Mouse (Mus musculus) heart, embryonic 11.5 days (tissue): ENCODE measurements at regions not wholly inside any gene's neighbourhood (a gene's known extent, or its start where the extent isn't known, plus 50 kb on each side); places are given as distances from the start of the nearest gene placed in this dataset.

Experiments
- ATAC-seq: fragments of 200-750 bp; cut with Nextera tagmentation; replicated peaks from 2 replicates; pipeline ENCODE4 v1.8.0; 2017; ENCODE audit warnings: moderate library complexity; ENCODE audit not compliant: insufficient number of reproducible peaks, low FRiP score, low TSS enrichment
- H3K27ac ChIP-seq: fragments of 300-500 bp; sonication (generic); 2 replicates; pipeline ENCODE4 v1.5.1; 2014; ENCODE audit warnings: mild to moderate bottlenecking, low read depth, low read length
- H3K27me3 ChIP-seq: fragments of 300-500 bp; sonication (generic); 2 replicates; pipeline ENCODE4 v1.6.1; 2014; ENCODE audit warnings: mild to moderate bottlenecking, low read length, mixed read lengths; ENCODE audit not compliant: control insufficient read depth, insufficient read depth
- H3K36me3 ChIP-seq: fragments of 300-500 bp; sonication (generic); 2 replicates; pipeline ENCODE4 v1.6.1; 2014; ENCODE audit warnings: mild to moderate bottlenecking, low read length, moderate library complexity, mixed read lengths; ENCODE audit not compliant: control insufficient read depth, insufficient read depth
- H3K4me1 ChIP-seq: fragments of 300-500 bp; sonication (generic); 2 replicates; pipeline ENCODE4 v1.6.1; 2014; ENCODE audit warnings: low read length; ENCODE audit not compliant: control insufficient read depth, insufficient read depth
- H3K4me2 ChIP-seq: fragments of 300-500 bp; sonication (generic); 2 replicates; pipeline ENCODE4 v1.6.1; 2014; ENCODE audit warnings: mild to moderate bottlenecking, moderate library complexity
- H3K4me3 ChIP-seq: fragments of 300-500 bp; sonication (generic); 2 replicates; pipeline ENCODE4 v1.5.1; 2014; ENCODE audit warnings: low read depth, low read length
- H3K9ac ChIP-seq: fragments of 300-500 bp; sonication (generic); 2 replicates; pipeline ENCODE4 v1.6.1; 2014; ENCODE audit warnings: mild to moderate bottlenecking, low read depth, low read length, moderate library complexity
- H3K9me3 ChIP-seq: fragments of 300-500 bp; sonication (generic); replicated peaks from 2 replicates; pipeline ENCODE4 v1.6.1; 2016; ENCODE audit warnings: low read length; ENCODE audit not compliant: control insufficient read depth
- WGBS: fragments of 180-500 bp; shearing (Covaris S2); extraction: QIAGEN DNeasy Blood & Tissue Kit; methylation state at CpG from one replicate; pipeline ENCODE4 v1.1.7; 2014; ENCODE audit not compliant: insufficient replicate concordance; 5-methylcytosine and 5-hydroxymethylcytosine counted together

- Histone ChIP-seq H3K27me3 (no peaks in the 10 kb centered on the region), H3K4me2 (no peak overlapping the region), H3K4me1 (no peaks in the 10 kb centered on the region), H3K4me3 (no peak overlapping the region), H3K9me3 (no peaks in the 10 kb centered on the region), H3K27ac (no peak overlapping the region), H3K9ac (no peak overlapping the region), H3K36me3 (no peaks in the 10 kb centered on the region)
- WGBS = 77% methylated on average over 5 of the region's 5 CpGs
- no peak for ATAC-seq
Measured at GRCm38 (mm10) chr13:118849541-118849940, 179.9 kb downstream of the Fgf10 start.

DNA sequence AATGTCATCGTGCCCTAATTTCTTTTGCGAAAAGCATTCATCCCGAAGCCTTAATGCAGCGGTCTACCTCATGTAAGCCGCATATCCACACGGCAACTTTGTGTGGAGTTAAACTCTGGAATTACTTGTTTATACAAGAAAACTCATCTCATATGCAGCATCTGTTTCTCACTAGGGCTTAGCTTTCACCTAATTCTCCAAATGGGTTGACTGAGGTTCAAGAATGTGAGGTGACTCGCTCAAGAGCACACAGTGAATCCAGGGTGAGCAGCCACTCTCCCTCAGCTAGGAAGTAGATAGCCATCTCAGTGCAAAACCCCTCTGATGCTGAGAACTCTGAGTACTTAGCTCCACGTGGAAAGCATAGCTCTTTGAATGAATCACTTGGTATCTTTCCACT is 181.1 kb downstream of the Fgf10 start:
- Histone ChIP-seq H3K4me1 (no peaks in the 10 kb centered on the region), H3K4me3 (no peak overlapping the region), H3K9me3 (no peaks in the 10 kb centered on the region), H3K27ac (no peak overlapping the region), H3K27me3 (no peaks in the 10 kb centered on the region), H3K9ac (no peak overlapping the region), H3K4me2 (no peak overlapping the region), H3K36me3 (no peaks in the 10 kb centered on the region)
- 80% methylated on average over 8 of the region's 8 CpGs for WGBS
- ATAC-seq = no peak

DNA sequence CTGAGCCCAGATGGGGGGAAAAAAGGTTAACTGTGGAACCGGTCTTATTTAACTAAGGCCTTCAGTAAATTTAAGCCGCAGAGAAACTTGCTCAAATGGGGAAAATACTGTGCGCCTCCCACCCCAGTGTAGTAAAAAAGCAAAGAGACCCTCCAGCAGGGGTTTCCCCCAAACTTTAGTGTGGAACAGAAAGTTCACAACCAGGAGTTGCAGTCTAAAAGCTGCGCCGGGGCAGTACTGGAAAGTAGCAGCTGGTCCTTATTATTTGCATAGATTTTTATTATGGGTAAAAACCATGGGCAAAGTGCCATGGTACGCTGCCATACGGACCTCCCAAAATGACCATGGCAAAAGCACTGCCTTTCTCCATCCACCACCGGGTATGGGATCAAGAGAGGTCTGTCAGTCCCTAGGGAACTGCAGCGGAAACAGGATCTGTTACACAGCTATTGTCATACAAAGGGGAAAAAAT is 216.8 kb downstream of the Fgf10 start:
- no peak overlapping the region for H3K4me3 ChIP-seq
- H3K27me3 ChIP-seq = no peaks in the 10 kb centered on the region
- no peak overlapping the region for H3K9ac ChIP-seq
- no peaks in the 10 kb centered on the region for H3K4me1 ChIP-seq
- H3K36me3 ChIP-seq = no peaks in the 10 kb centered on the region
- no peaks in the 10 kb centered on the region for H3K9me3 ChIP-seq
- H3K27ac ChIP-seq = no peak overlapping the region
- no peak for ATAC-seq
- H3K4me2 ChIP-seq = no peak overlapping the region
- 76% methylated on average over 9 of the region's 9 CpGs for WGBS

- no peaks in the 10 kb centered on the region for H3K36me3 ChIP-seq
- H3K4me3 ChIP-seq = no peak overlapping the region
- no peak overlapping the region for H3K9ac ChIP-seq
- H3K4me2 ChIP-seq = no peak overlapping the region
- 92% methylated on average over 4 of the region's 4 CpGs for WGBS
- ATAC-seq = no peak
- no peaks in the 10 kb centered on the region for H3K9me3 ChIP-seq
- H3K27me3 ChIP-seq = no peaks in the 10 kb centered on the region
- H3K27ac ChIP-seq = no peak overlapping the region
- H3K4me1 ChIP-seq = no peaks in the 10 kb centered on the region
Measured at GRCm38 (mm10) chr13:118895079-118895478, 225.5 kb downstream of the Fgf10 start.

DNA sequence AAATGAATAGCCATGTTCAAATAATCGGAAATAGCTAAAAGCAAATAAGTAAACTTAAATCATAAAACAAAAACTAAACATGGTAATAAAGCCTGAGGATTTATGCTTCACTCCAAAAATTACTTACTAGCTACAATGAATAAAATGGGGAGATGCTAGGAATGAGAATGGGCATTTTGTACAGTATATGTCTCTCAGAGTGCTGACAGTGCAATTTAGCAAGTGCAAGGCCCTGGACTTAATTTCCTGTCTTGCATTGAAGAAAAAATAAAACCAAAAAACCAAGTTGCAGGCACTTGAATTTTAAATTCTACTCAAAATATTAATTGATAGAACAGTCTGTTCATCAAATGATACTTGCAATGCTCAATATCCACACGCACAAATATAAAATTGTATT is 232.4 kb downstream of the Fgf10 start:
- H3K36me3 ChIP-seq = no peaks in the 10 kb centered on the region
- H3K9me3 ChIP-seq = no peaks in the 10 kb centered on the region
- 85% methylated on average over 2 of the region's 2 CpGs for WGBS

GRCm38 (mm10) chr13:118910351-118910750 is 240.8 kb downstream of the Fgf10 start:
- 78% methylated on average over 2 of the region's 2 CpGs for whole genome bisulfite sequencing
- no peak for ATAC-seq
- no peak overlapping the region for H3K4me2 ChIP-seq
- no peaks in the 10 kb centered on the region for H3K27me3 ChIP-seq
- H3K27ac ChIP-seq = no peak overlapping the region
- no peaks in the 10 kb centered on the region for H3K9me3 ChIP-seq
- H3K36me3 ChIP-seq = no peaks in the 10 kb centered on the region
- H3K4me1 ChIP-seq = no peaks in the 10 kb centered on the region
- no peak overlapping the region for H3K4me3 ChIP-seq
- H3K9ac ChIP-seq = no peak overlapping the region

More for the DNA sequence above, 232.4 kb downstream of the Fgf10 start:
- Histone ChIP-seq H3K27ac (no peak overlapping the region), H3K9ac (no peak overlapping the region), H3K4me2 (no peak overlapping the region), H3K4me3 (no peak overlapping the region), H3K27me3 (no peaks in the 10 kb centered on the region), H3K4me1 (no peaks in the 10 kb centered on the region)
- ATAC-seq = no peak

DNA sequence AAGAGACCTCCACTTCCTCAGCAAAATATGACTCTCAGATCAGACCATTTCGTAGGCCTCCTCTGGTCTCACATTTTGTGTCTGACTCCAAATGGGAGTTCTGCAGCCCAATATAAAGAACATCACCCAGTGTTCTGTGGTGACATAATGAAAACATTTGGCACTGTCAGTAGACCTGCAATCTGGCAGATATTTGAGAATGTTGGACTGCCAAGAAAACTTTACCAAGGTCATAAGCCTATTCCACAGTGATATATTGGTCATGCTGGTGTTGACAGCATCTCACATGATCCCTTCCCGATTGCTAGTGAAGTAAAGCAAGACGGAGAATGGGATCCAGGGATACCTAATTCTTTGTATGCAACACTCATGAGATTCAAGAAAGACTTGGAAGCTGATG is 271.2 kb downstream of the Fgf10 start:
- H3K27me3 ChIP-seq = no peaks in the 10 kb centered on the region
- no peaks in the 10 kb centered on the region for H3K36me3 ChIP-seq
- H3K27ac ChIP-seq = no peak overlapping the region
- no peak overlapping the region for H3K4me2 ChIP-seq
- no peaks in the 10 kb centered on the region for H3K4me1 ChIP-seq
- WGBS = 70% methylated on average over 3 of the region's 3 CpGs
- no peak overlapping the region for H3K9ac ChIP-seq
- no peaks in the 10 kb centered on the region for H3K9me3 ChIP-seq
- ATAC-seq = no peak
- no peak overlapping the region for H3K4me3 ChIP-seq

DNA sequence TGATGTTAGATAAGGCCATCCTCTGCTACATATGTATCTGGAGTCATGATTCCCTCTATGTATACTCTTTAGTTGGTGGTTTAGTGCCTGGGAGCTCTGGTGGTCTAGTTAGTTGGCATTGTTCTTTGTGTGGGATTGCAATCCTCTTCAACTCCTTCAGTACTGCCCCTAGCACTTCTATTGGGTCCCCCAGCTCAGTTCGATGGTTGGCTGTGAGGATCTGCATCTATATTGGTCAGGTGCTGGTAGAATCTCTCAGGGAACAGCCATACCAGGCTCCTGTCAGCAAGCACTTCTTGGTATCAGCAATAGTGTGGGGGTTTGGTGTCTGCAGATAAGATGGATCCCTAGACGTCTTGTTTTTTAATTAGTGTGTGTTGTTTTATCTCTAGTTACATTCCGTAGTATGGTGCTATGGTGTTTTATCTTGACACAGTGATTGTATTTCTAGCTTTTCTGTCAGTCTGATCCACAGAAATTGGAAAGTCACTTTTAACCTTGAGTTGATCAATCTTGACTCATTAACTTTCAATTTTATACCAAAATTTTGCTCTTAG is 296.6 kb downstream of the Fgf10 start:
- Histone ChIP-seq H3K36me3 (no peaks in the 10 kb centered on the region), H3K9me3 (no peaks in the 10 kb centered on the region), H3K4me1 (peaks cover 3% of the 10 kb centered on the region; the same call in 1 of the 2 replicates), H3K27me3 (no peaks in the 10 kb centered on the region), H3K4me2 (no peak overlapping the region), H3K27ac (no peak overlapping the region), H3K9ac (no peak overlapping the region), H3K4me3 (no peak overlapping the region)
- 16% methylated on average over 3 of the region's 3 CpGs for WGBS
- no peak for ATAC-seq

GRCm38 (mm10) chr13:118967707-118968106 is 298.1 kb downstream of the Fgf10 start:
- 67% methylated on average over 4 of the region's 4 CpGs for WGBS
- H3K27me3 ChIP-seq = no peaks in the 10 kb centered on the region
- H3K4me1 ChIP-seq = peaks cover 3% of the 10 kb centered on the region; the same call in 1 of the 2 replicates
- ATAC-seq = no peak
- no peaks in the 10 kb centered on the region for H3K9me3 ChIP-seq
- no peak overlapping the region for H3K4me2 ChIP-seq
- no peak overlapping the region for H3K4me3 ChIP-seq
- H3K9ac ChIP-seq = no peak overlapping the region
- H3K27ac ChIP-seq = no peak overlapping the region
- H3K36me3 ChIP-seq = no peaks in the 10 kb centered on the region
